22 mouse cellular contexts compared by ENCODE assay signal in the genomic region with DNA sequence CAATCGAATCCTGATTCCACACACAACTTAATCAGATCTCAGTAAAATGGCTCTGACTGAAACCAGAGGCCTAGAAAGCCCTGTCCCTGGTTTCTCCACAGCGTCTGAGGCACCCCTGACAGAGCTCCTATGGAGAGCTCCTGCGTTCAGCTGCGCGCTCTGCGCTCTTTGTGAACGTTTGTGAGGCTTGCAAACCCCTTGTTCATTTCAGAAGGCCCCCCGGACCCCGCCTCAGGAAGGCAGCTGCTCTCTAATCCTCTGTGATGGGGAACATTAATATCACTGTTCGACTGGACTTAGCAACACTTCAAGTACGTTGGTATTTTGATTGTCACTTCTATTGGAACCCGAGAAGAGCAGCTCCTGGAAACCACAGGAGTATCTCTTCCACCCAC.
"Had no signal": no experiment of that assay in that cellular context is flagged by ENCODE, and none has a peak within 500 bp of the region (broad histone marks: within the 10 kb centered on the region; RNA-seq: fewer than 3 reads in every experiment).

No protein-coding gene starts in this region.

- H3K36me3 ChIP-seq: limb, embryonic 10.5 days; limb, embryonic 13.5 days; liver, embryonic 12.5 days; liver, embryonic 15.5 days; lung, embryonic 15.5 days; neural tube, embryonic 12.5 days; neural tube, embryonic 15.5 days had no signal

- H3K4me3 ChIP-seq: layer of hippocampus, adult 2 months; limb, embryonic 13.5 days; liver, embryonic 12.5 days; liver, embryonic 15.5 days; lung, embryonic 15.5 days; megakaryocyte, embryonic 14.5 days; neural tube, embryonic 12.5 days; neural tube, embryonic 15.5 days had no signal

- DNase-seq: layer of hippocampus, adult 9-11 months; liver; lung, adult 18-20 months; lung, postnatal 10 days; lung, postnatal 36 days; right cerebral cortex, adult 18-20 months; right cerebral cortex, postnatal 14 days; right cerebral cortex, postnatal 4 days; thymus, adult 2 months; thymus, postnatal 14 days; thymus, postnatal 4 days had no signal

- H3K4me1 ChIP-seq: liver, embryonic 15.5 days; megakaryocyte, embryonic 14.5 days had no signal

- H3K4me2 ChIP-seq: liver, embryonic 12.5 days; liver, embryonic 15.5 days; lung, embryonic 15.5 days had no signal

- H3K9ac ChIP-seq: limb, embryonic 13.5 days; liver, embryonic 12.5 days; liver, embryonic 15.5 days; lung, embryonic 15.5 days; neural tube, embryonic 12.5 days; neural tube, embryonic 15.5 days had no signal

- H3K27ac ChIP-seq: kidney, postnatal 0 days; layer of hippocampus, adult 2 months; limb, embryonic 10.5 days; limb, embryonic 13.5 days; liver, embryonic 12.5 days; liver, embryonic 15.5 days; lung, embryonic 15.5 days; neural tube, embryonic 12.5 days; neural tube, embryonic 15.5 days; stomach, postnatal 0 days had no signal

- H3K9me3 ChIP-seq: limb, embryonic 10.5 days; liver, embryonic 12.5 days; liver, embryonic 15.5 days; lung, embryonic 15.5 days; megakaryocyte, embryonic 14.5 days; neural tube, embryonic 12.5 days; neural tube, embryonic 15.5 days had no signal

- ATAC-seq: liver, embryonic 12.5 days had no signal
